Mouse (Mus musculus): ENCODE results near the gene Tenm4. TPM values are rescaled to one million over a fixed set of nuclear protein-coding genes. Genes with fewer than 3 reads are reported as not detected.

Gene Tenm4
- total and polyA plus RNA-seq, 3 experiments, result 0.03 to 0.26 (median 0.04) TPM

DNA sequence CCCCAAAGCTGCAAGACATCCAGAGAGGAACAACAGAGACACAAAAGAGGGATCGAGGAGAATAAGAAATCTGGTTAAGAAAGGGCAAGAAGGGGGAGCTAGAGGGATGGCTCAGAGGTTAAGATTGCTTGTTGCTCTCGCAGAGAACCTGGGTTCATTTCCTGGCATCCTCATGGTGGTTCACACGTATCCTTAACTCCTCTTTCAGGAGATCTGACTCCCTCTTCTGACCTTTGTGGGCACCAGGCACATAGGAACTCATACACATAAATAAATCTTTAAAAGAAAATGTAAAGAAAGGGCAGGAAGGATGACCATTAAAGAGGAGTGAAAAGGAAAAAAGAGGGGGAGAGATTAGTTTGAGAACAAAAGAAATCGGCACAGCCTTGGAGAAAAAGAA, 18.6 kb upstream of the Tenm4 start:
- dilution Hi-C loops (cut with MboI; ENCODE audit: extremely low pct_ligation_motif_present, extremely low pct_unique_long_range_greater_than_20kb, low sequenced_read_pairs), result no loop called here
- Histone ChIP-seq H3K4me2 (ENCODE audit: insufficient read depth, low read depth, poor library complexity, severe bottlenecking) (no peak overlapping the region), H3K9ac (ENCODE audit: insufficient read depth, low read depth) (no peak overlapping the region), H3K4me1 (ENCODE audit: control insufficient read depth in 1 of 2, insufficient read depth in 2 of 2) (peaks cover 0 to 9% of the 10 kb centered on the region in 2 experiments; a peak in 2 of 4 replicates), H3K27ac (ENCODE audit: insufficient read depth, low read depth) (no peak overlapping the region), H3K4me3 (replicated peaks in 1 of 3; ENCODE audit: low read depth in 2 of 3, low read length in 2 of 3, poor library complexity in 1 of 3) (no peak overlapping the region), H3K9me3 (replicated peaks; ENCODE audit: low read length) (no peaks in the 10 kb centered on the region), H3K79me2 (replicated peaks; ENCODE audit: control insufficient read depth, extremely low read depth, insufficient read depth, poor library complexity, severe bottlenecking) (no peaks in the 10 kb centered on the region), H3K27me3 (replicated peaks) (no peaks in the 10 kb centered on the region), H3K36me3 (replicated peaks in 1 of 2; ENCODE audit: control insufficient read depth in 1 of 2, insufficient read depth in 1 of 2, low read length in 1 of 2) (no peaks in the 10 kb centered on the region)
- TF ChIP-seq UBTF (IDR thresholded peaks at IDR 0.05; ENCODE audit: low read depth, low read length) (no peak), MAX (IDR thresholded peaks at IDR 0.05; ENCODE audit: low read length) (no peak), MAFK (IDR thresholded peaks at IDR 0.05; ENCODE audit: insufficient replicate concordance, low read length) (no peak), RAD21 (IDR thresholded peaks at IDR 0.05; ENCODE audit: low read depth, low read length) (no peak), TBP (conservative IDR thresholded peaks at IDR 0.05; ENCODE audit: low read depth, low read length) (no peak), SMC3 (IDR thresholded peaks at IDR 0.05; ENCODE audit: low read depth, low read length) (no peak), CHD1 (IDR thresholded peaks at IDR 0.05; ENCODE audit: low read depth, low read length) (no peak)
- in situ Hi-C loops (cut with MboI; ENCODE audit: low pct_ligation_motif_present, low pct_unique_long_range_greater_than_20kb, low sequenced_read_pairs), result no loop called here
- DNase-seq (ENCODE audit: extremely low read depth), result no peak

- H3K4me2 ChIP-seq (ENCODE audit: insufficient read depth, low read depth, poor library complexity, severe bottlenecking), result no peak overlapping the region
- no peaks in the 10 kb centered on the region for H3K79me2 ChIP-seq (replicated peaks; ENCODE audit: control insufficient read depth, extremely low read depth, insufficient read depth, poor library complexity, severe bottlenecking)
- no peak overlapping the region for H3K27ac ChIP-seq (ENCODE audit: insufficient read depth, low read depth)
- in situ Hi-C loops (cut with MboI; ENCODE audit: low pct_ligation_motif_present, low pct_unique_long_range_greater_than_20kb, low sequenced_read_pairs) (no loop called here), dilution Hi-C loops (cut with MboI; ENCODE audit: extremely low pct_ligation_motif_present, extremely low pct_unique_long_range_greater_than_20kb, low sequenced_read_pairs) (no loop called here)
- H3K4me3 ChIP-seq (replicated peaks in 1 of 3; ENCODE audit: low read depth in 2 of 3, low read length in 2 of 3, poor library complexity in 1 of 3), result no peak overlapping the region
- H3K4me1 ChIP-seq (ENCODE audit: control insufficient read depth in 1 of 2, insufficient read depth in 2 of 2), result peaks cover 0 to 8% of the 10 kb centered on the region in 2 experiments; a peak in 2 of 4 replicates
- no peak overlapping the region for H3K9ac ChIP-seq (ENCODE audit: insufficient read depth, low read depth)
- TF ChIP-seq POLR2A (IDR thresholded peaks at IDR 0.05; ENCODE audit: low read depth, low read length), result no peak
- no peak for TF ChIP-seq JUND (conservative IDR thresholded peaks at IDR 0.05; ENCODE audit: low read depth, low read length)
- TF ChIP-seq PAX5 (IDR thresholded peaks at IDR 0.05; ENCODE audit: low read length), result no peak
- no peak for TF ChIP-seq HCFC1 (IDR thresholded peaks at IDR 0.05; ENCODE audit: low read depth, low read length)
- no peak for TF ChIP-seq POLR2AphosphoS2 (IDR thresholded peaks at IDR 0.05; ENCODE audit: low read depth, low read length)
- no peak for TF ChIP-seq JUN (IDR thresholded peaks at IDR 0.05; ENCODE audit: insufficient read depth, low read depth, low read length)
- TF ChIP-seq MEF2A (IDR thresholded peaks at IDR 0.05; ENCODE audit: borderline replicate concordance, low read depth, low read length), result no peak
- peak; percentile 35 for DNase-seq (ENCODE audit: extremely low read depth)
- H3K9me3 ChIP-seq (replicated peaks; ENCODE audit: low read length), result no peaks in the 10 kb centered on the region
- no peaks in the 10 kb centered on the region for H3K27me3 ChIP-seq (replicated peaks)
- no peaks in the 10 kb centered on the region for H3K36me3 ChIP-seq (replicated peaks in 1 of 2; ENCODE audit: control insufficient read depth in 1 of 2, insufficient read depth in 1 of 2, low read length in 1 of 2)
These were observed 18.1 kb upstream of the Tenm4 start for GRCm38 (mm10) chr7:96152924-96153359.

DNA sequence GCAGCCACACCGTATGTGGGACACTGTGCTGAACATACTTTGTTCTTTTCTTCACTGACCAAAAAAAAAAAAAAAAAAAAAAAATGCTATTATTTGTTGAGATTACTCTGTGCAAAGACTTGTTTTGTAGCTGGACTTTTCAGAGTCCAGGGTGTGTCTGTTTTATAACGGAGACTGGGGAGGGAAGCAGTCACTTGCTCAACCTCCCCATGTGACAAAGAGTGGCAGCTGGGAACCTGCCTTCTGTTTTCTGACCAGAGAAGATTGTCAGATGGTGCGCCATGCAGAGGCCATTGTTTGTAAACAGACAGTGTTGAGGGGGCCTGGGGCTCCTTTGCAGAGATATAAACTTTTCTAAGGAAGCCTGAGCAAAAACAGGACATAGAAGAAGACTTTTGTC, 17.0 kb upstream of the Tenm4 start:
- dilution Hi-C loops (cut with MboI; ENCODE audit: extremely low pct_ligation_motif_present, extremely low pct_unique_long_range_greater_than_20kb, low sequenced_read_pairs), result no loop called here
- TF ChIP-seq UBTF (IDR thresholded peaks at IDR 0.05; ENCODE audit: low read depth, low read length) (no peak), MAX (IDR thresholded peaks at IDR 0.05; ENCODE audit: low read length) (no peak), POLR2AphosphoS2 (IDR thresholded peaks at IDR 0.05; ENCODE audit: low read depth, low read length) (no peak), CHD1 (IDR thresholded peaks at IDR 0.05; ENCODE audit: low read depth, low read length) (no peak), BHLHE40 (IDR thresholded peaks at IDR 0.05; ENCODE audit: low read depth, low read length) (no peak), SIN3A (IDR thresholded peaks at IDR 0.05; ENCODE audit: low read length) (no peak), HCFC1 (IDR thresholded peaks at IDR 0.05; ENCODE audit: low read depth, low read length) (no peak), POLR2A (IDR thresholded peaks at IDR 0.05; ENCODE audit: low read depth, low read length) (no peak), ZMIZ1 (IDR thresholded peaks at IDR 0.05; ENCODE audit: low read depth, low read length) (no peak), MXI1 (IDR thresholded peaks at IDR 0.05; ENCODE audit: low read depth, low read length) (no peak), PAX5 (IDR thresholded peaks at IDR 0.05; ENCODE audit: low read length) (no peak)
- H3K27me3 ChIP-seq (replicated peaks), result no peaks in the 10 kb centered on the region

More for the DNA sequence above, 17.0 kb upstream of the Tenm4 start:
- no peak for DNase-seq (ENCODE audit: extremely low read depth)
- Histone ChIP-seq H3K9me3 (replicated peaks; ENCODE audit: low read length) (no peaks in the 10 kb centered on the region), H3K4me1 (ENCODE audit: control insufficient read depth in 1 of 2, insufficient read depth in 2 of 2) (no peaks in the 10 kb centered on the region), H3K36me3 (replicated peaks in 1 of 2; ENCODE audit: control insufficient read depth in 1 of 2, insufficient read depth in 1 of 2, low read length in 1 of 2) (no peaks in the 10 kb centered on the region), H3K4me2 (ENCODE audit: insufficient read depth, low read depth, poor library complexity, severe bottlenecking) (no peak overlapping the region), H3K27ac (ENCODE audit: insufficient read depth, low read depth) (no peak overlapping the region), H3K9ac (ENCODE audit: insufficient read depth, low read depth) (no peak overlapping the region), H3K79me2 (replicated peaks; ENCODE audit: control insufficient read depth, extremely low read depth, insufficient read depth, poor library complexity, severe bottlenecking) (no peaks in the 10 kb centered on the region), H3K4me3 (replicated peaks in 1 of 3; ENCODE audit: low read depth in 2 of 3, low read length in 2 of 3, poor library complexity in 1 of 3) (no peak overlapping the region)
- in situ Hi-C loops (cut with MboI; ENCODE audit: low pct_ligation_motif_present, low pct_unique_long_range_greater_than_20kb, low sequenced_read_pairs), result no loop called here

Measured in CH12.LX (cell line).